Mouse (Mus musculus) heart, postnatal 25 days (tissue): ENCODE measurements at regions not wholly inside any gene's neighbourhood (a gene's known extent, or its start where the extent isn't known, plus 50 kb on each side); places are given as distances from the start of the nearest gene placed in this dataset.
"Not testable (repeated sequence)": the region's sequence is repeated elsewhere in the genome, so short reads cannot be mapped to it uniquely, and the experiment has no call there.

ENCODE experiments used
- DNase-seq: peaks from one replicate; pipeline ENCODE4 v3.0.0; 2022; ENCODE audit warnings: low spot score
- intact Hi-C: fragments of 180-260 bp; cut with DNase I; formaldehyde crosslinking; loops from one replicate; pipeline ENCODE4 v1.15.1; 2025

DNA sequence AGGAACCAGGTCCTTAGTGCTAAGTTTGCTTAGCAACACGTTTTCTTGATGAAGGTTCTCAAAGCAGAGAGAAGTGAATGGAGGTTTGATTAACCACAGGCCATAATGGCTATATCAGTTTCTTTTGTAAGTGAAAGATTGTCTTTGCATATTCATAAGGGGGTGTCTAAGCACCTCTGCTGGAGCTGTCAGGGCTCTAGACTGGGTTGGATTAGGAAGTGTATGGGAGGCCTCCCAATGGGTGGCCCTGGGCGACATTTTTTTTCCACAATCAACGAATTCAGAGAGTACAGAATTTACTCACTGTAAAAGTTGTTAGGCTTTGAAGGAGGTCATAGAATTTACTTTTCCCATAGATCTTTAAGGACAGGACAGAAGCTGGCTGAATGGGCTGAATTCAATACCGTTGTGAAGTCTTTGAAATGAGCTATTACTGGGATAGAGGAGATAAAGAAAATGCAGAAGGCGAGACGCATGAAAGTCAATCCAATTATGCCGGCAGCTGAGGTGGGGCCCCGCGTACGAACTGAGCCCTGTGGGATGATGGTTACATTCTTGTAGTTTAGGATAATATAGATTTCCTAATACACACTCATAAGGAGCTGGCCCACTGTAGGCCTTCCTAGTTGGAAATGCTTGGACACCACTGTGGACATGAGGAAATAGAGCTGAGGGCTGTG, 268.4 kb upstream of the Ubash3b start:
- intact Hi-C loops, result no loop called here
- DNase-seq, result no peak

DNA sequence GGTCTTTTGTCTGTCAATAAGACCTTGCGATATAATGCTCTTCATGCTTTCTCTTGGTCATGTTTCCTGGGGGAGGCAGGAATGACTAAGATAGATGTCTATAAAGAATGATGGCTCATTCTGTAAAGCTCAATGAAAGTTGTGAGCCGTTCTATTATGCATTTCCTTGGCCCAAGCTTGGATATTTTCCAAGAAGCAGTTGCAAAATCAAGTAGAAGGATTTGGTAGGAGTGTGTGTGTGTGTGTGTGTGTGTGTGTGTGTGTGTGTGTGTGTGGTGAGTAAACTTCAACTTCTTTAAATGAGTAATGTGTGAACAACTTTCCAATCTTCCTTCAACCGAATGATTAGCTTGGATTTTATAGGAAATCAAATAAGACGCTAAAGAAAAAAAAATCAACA, 267.7 kb upstream of the Ubash3b start:
- DNase-seq, result no peak
- intact Hi-C loops, result no loop called here

DNA sequence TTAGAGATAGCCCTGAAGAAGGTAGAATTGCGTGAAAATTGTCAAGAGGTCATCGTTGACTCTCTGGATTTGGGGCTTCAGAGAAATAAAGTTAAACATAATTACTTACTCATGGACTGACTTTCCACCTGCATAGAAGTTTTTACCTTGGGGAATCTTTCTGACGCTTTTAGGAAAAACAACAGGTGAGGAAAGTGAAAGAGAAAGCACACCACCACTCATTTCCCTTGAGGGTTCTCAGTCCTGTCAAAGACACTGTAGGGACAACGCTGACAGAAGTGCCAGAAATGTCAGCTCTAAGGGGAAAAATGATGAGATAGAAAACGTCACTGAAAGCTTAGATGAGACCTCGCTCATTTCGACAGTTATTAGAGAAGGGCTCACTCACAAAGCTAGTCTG, 265.2 kb upstream of the Ubash3b start:
- no peak for DNase-seq
- intact Hi-C loops, result no loop called here

DNA sequence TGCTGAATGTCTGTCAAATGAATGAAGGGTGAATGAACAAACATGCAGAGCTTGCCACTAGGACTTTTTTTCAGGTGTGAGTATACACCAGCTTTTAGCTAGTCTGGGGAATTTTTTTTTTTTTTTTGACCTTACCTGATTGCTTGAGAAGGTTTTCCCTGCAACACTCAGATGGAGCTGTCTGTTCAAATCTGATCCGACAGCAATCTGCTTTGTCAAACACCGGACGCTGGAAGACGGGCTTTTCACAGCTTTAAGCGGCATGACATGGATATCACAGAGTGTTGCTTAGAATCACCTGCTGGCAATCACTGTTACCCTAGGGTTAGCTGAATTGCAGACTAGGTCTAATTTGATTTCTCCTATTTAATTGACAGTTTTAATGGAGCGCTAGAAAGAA, 263.7 kb upstream of the Ubash3b start:
- intact Hi-C loops, result no loop called here

DNA sequence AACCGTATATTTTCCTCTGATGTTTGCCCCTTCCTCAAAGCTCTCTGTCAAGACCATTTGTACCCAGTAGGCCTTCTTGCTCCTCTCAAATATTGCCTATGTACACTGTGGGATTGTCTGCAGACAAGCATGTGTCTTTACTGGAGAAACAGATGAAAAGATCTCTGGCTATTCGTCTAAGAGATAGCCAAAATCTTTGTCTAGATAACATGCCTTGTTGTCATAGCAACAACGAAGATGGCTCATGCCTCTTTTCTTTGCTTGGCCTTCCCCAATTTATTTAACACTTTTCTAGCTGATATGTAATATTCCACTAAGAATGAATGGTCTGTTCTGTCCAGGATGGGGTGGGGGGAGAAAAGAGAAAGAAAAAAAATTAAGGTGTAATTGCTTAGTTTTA, 252.3 kb upstream of the Ubash3b start:
- intact Hi-C loops, result no loop called here
- DNase-seq, result no peak

More for the DNA sequence above, 263.7 kb upstream of the Ubash3b start:
- DNase-seq, result no peak

DNA sequence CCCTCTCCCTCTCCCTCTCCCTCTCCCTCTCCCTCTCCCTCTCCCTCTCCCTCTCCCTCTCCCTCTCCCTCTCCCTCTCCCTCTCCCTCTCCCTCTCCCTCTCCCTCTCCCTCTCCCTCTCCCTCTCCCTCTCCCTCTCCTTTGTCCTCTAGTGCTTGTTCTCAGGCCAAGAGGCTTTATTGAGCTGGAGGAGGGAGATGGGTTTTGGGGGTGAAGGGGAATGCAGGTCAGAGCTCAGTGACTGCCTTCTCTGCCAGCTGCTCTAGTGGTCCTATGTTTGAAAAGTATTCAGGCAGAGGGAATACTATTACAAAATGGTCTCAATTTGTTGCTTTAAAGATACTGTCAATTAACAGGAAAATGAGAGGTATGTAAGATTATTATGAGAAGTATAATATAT, 251.6 kb upstream of the Ubash3b start:
- DNase-seq, intact Hi-C loops: not testable (repeated sequence)

DNA sequence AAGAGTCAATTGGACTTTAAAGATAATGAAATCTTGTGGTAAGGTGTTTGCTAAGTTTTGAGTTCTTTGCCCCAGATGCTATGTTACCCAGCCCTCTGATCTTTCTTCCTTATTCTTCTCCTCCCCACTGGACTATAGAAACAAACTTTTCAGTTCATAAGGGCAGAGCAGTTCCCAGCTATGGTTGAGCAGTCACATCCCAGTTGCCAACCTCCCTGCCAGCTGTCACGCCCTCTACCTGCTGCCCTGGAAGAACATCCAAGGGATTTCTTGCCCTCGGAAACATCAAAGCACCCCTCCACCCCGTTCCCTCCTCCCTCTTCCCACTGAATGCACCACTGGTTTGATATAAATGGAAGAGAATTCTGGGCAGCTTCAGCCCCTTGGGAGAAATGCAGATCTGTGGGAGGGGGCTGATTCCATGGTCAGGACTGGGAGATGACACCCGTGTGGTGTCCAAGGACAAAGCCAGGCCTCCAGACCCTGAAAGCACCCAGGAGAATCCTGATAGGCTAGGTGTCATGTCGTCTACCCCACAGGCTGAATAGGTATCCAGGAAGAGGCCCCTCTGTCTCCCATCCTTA, 250.8 kb upstream of the Ubash3b start:
- intact Hi-C loops, result no loop called here
- no peak for DNase-seq

DNA sequence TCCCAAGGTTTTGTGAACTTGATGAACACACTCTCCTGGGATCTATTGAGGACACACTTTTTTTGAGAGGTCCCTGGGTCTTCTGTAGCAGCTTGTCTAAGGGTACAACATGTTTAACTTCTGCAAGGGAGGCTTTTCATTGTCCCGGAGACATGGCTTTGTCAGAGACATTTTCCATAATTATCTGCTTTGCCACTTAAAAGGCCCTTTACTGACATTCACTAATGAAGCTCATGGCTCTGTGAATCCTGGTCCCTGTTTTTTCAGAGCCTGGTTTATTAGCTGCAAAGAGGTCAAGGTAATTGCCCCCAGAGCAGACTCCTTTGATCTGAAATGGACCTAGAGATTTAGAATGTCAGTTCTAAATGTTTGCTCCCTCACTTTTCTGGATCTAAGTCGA, 246.8 kb upstream of the Ubash3b start:
- intact Hi-C loops, result no loop called here
- no peak for DNase-seq

DNA sequence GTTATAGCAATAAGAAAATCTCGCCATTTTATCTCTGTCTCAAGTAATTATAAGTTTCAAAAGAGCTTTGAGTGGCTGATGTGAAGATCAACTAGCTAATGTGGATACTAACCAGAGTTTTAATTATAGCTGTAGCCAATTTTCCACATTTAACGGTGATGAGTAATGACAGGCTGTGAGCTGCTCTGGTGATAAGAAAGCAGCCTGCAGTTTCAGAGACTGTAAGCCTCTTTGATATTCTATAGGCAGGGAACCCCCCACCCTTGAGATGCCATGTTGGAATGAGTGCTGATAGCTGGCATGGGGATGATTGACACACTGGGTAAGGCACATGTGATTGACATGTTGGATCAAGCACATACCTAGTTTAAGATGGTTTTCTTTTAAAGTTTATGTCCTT, 245.6 kb upstream of the Ubash3b start:
- intact Hi-C loops, result no loop called here
- no peak for DNase-seq

DNA sequence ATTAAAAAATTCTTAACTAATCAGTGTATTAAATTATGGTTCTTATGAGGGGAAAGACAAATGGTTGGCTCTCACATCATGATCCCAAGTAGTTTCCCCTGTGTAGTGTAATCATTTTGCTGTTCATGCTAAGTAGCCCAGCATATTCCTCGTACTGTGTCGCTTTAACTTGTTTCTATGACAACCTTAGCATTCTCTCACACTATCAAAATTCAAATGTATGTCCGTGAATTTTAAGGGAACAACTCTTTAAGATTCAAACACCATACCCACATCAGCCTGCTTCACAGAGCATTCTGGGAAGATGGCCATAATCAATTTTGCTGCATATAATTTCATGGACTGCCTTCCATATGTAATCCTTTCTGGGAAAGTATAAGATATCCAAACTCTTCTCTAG, 241.4 kb upstream of the Ubash3b start:
- no peak for DNase-seq
- intact Hi-C loops, result no loop called here

DNA sequence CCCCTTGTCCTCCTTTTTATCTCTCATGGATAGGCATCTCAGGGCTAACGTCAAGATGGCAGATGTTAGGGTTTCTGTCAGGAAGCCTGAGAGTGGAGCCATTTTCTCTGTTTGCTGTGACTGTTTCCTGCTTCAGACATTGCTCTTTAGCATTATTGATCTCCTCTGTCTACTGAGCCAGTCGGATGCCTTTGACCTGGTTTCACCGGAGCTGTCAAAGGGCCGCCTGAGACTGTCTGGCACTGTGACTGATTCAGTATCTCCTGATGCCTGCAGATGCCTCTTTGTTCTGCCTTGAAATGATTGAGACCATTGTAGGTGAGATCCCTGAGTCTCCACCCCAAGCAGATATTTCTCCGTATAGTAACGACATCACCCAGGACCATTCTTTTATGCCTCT, 239.5 kb upstream of the Ubash3b start:
- DNase-seq, result no peak
- intact Hi-C loops, result no loop called here

DNA sequence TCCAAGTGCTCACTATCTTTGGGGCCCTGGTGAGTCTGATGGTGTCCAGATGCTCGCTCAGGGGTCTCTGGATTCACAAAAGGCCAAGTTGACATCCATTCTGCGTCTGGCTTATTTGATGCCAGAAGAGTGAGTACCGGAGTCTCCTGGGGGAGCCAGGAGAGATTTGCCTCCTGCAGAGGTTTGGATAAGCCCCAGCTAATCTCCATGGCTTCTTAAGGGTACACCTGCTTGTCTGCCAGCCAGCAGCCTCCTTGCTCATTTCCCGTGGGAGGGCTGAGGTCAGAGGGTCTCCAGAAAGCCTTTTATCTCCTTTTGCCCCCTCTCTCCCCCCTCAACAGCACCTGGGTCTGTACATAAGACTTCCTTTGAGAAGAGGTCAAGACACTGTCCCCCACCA, 234.0 kb upstream of the Ubash3b start:
- intact Hi-C loops, result no loop called here
- DNase-seq, result no peak

DNA sequence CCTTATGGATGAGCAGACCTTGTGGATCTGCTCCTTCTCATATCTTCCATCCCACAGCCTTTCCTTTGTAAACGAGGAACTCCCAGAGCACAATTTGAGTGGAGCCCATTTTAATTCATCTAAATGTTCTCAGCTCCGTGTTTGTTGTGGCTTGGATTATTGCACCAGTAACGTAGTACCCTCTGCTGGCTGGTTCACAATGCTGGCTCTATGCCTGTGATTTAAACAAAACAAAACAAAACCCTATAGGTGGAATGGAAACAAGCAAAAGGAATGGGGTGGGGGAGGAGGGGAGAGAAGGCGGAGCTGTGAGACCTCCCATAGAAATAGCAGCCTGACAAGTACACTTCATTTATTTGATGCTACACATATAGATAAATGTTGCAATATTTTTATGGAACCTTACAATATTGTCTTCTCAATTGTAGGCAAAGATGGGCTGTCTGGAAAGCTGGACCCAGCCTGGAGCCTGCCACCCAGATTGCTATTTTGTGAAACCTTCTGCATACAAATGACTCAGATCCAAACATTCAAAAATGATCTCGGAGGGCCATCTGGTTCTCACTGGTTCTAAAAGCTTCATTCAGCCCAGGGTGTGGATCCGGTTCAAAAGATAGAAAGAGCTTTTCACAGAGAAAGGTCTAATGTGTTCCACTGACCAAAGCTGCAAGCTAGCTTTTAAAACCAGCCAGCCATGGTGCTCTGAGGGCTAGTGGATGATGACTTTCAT, 230.3 kb upstream of the Ubash3b start:
- intact Hi-C loops, result loop anchor here (2.0 kb wide), 1 partner anchor 163 kb away; no protein-coding TSS in a partner anchor
- no peak for DNase-seq

DNA sequence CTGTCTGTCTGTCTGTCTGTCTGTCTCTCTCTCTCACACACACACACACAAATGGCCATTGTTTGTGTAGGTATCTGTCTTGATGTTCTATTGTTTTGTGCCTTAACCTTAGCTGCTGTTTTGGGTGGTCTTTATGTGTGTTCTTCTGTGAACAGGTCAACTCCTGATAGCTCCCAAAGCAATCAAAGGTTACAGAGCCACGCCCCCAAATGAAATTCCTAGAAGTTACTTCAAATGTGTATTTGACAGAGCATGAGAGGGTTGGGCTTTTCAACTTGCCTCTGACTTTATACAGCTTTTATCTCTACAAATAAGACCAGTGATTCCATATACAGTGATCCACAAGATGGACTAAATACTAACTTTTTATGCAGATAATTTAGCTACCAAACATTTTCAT, 217.8 kb upstream of the Ubash3b start:
- no peak for DNase-seq
- intact Hi-C loops, result loop anchor here (5.0 kb wide), 1 partner anchor 78 kb away; no protein-coding TSS in a partner anchor

DNA sequence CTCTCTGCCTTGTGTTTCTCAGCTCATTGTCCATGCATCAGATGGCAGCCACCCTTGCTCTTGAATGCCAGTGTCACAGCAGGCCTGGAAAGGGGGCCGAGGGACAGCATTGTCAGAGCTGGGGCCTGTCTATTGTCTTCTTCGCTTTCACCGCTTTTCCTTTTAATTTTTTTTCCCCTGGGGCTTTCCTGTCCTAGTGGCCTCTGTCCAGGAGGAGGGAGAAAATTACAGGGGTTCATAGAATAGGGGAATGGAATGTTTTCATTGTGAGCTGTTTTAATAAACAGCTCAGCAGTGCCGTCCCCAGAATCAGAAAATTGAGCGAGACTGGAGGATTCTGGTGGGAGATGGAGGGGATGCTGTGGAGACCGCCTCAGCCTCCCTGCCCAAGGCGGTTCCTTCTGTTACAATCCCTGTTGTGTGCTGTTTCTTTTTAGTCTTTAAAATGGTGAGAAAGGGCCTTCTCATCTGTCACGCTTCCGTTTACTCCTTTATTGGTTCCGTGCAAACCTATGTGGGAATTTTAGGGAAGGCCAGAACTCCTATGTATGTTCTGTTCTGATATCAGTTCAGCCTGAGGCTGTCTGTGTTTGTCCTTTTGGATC, 217.2 kb upstream of the Ubash3b start:
- intact Hi-C loops, result loop anchor here (5.0 kb wide), 1 partner anchor 79 kb away; no protein-coding TSS in a partner anchor
- DNase-seq, result no peak

DNA sequence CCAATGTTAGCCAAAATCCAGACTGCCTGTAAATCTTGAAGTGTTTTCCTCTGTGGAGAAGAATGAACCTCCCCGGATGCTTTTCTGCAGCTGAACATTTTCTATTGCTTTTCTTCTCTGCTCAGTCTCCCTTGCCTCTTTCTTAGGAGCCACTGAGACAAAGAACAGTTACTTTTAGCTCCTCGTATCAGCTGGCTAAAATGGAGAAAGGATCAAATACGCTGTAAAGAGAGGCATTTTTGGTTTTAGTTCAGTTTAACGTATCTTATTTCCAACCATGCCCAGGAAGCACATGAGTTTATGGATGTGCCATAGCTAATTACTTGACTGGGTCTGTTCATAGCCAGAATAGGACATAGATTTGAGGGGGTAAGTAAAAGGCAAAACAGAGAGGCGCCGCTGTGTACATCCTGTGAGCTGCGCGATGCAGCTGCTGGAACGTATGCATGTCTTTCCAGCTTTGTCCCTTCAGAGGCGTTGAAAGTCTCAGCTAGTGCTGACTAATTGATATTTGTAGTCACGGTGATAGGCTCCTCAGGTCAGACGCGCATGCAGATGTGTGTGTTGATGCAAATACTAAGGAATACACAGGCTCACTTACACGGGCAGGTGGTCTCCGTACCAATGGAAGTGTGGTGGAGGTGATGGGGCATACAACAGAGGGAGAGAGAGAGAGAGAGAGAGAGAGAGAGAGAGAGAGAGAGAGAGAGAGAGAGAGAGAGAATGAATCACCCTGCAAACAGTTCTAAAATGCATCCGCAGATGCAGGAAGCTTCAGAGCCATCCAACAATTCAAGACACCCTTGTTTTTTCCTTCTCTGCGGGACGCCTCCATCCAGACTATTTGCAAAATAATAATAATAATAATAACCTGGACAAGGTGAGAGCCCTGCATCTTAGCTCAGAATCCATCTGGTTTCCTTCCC, 216.5 kb upstream of the Ubash3b start:
- intact Hi-C loops, result loop anchor here (5.0 kb wide), 1 partner anchor 79 kb away; no protein-coding TSS in a partner anchor
- no peak for DNase-seq

DNA sequence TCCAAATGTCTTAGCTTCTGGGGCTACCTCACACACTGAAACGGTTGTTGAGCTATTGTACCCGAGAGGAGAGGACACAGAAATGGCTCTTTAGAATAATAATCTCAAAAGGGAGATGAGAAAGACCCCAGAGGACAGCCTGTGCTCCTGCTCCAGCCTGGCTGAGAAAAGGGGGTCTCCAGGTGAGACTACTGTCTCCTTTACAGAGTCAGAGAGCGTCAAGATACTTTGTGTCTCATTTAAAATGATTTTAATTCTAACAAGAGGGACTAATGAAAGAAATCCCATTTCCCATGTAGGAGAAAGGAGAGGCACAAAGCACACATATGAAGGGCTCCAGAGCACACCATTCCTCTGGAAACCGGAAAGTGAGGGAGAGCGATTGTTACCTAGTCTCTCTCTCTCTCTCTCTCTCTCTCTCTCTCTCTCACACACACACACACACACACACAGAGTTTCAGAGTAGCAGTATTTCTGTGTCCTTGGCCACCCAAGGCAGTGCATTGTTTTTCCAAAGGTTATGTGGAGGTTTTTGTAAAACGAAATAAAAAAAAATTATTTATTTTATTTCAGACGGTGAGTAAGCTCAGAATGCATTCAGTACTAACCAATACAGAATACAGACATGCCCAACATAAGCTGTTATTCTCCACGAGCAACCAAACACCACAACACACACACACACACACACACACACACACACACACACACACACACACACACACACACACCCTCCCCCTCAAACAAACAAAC, 215.6 kb upstream of the Ubash3b start:
- no peak for DNase-seq
- intact Hi-C loops, result loop anchor here (5.0 kb wide), 1 partner anchor 80 kb away; no protein-coding TSS in a partner anchor

DNA sequence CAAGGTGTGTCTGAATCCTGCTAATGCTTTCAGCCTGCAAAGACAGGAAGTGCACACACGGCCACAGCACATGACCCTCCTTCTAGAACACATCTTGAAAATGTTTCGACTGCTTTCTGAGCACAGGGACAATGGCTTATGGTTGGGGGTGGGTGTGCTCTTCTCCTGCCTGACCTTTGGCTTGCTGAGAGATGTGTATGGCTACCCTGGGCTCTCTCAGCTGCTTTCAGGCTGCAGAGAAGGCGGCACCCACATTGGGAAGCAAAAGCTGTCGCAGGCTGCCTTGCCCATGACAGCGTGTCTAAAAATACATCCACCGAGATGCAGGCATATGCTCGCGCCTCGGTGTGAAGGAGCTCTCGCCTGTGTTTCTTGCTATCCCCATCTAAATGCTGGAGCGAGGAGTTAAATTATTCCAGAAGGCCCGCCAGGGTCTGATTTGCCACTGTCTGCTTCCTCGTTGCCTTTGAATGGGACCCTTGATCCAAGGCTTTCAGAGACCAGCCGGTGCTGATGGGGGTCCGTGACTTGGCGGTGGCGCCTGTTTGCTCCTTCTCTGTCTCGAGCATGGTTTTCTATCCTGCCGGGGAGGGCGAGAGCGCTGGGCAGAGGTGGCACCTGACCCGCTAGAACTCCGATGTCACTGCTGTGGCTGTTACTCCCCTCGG, 214.6 kb upstream of the Ubash3b start:
- DNase-seq, result peak; percentile 9
- intact Hi-C loops, result loop anchor here (5.0 kb wide), 1 partner anchor 81 kb away; no protein-coding TSS in a partner anchor
